11 mouse cellular contexts compared by ENCODE assay signal in genomic region chr7:142588282-142588941, GRCm38 (mm10). TPM values are rescaled to one million over a fixed set of nuclear protein-coding genes. Genes with fewer than 3 reads are reported as not detected.
A peak's percentile ranks its signal among the peaks of the same experiment; 100 is the strongest.
DNase-seq lines count a peak whose midpoint lies in the region; ATAC-seq and TF ChIP-seq lines count a peak whose summit lies in the region.
"Had no signal": no experiment of that assay in that cellular context is flagged by ENCODE, and none has a peak within 500 bp of the region (broad histone marks: within the 10 kb centered on the region; RNA-seq: fewer than 3 reads in every experiment).

No protein-coding gene starts in this region.

- 84% methylated on average over 9 of the region's 9 CpGs for WGBS in hindbrain, embryonic 10.5 days
- WGBS in hindbrain, embryonic 11.5 days, result 79% methylated on average over 9 of the region's 9 CpGs
- 57% methylated on average over 9 of the region's 9 CpGs for WGBS in limb, embryonic 13.5 days

- H3K4me1 ChIP-seq in hindbrain, embryonic 10.5 days (replicated peaks), result peaks cover 17% of the 10 kb centered on the region
- H3K4me1 ChIP-seq in hindbrain, embryonic 11.5 days (replicated peaks; ENCODE audit: control insufficient read depth, insufficient read depth, low read length), result no peaks in the 10 kb centered on the region
- peaks cover 7% of the 10 kb centered on the region for H3K4me1 ChIP-seq in cortical plate, adult 2 months (ENCODE audit: control insufficient read depth, insufficient read depth, low read length)
- H3K4me1 ChIP-seq in limb, embryonic 13.5 days, result peaks cover 42% of the 10 kb centered on the region
- H3K4me1 ChIP-seq: forebrain, embryonic 15.5 days; liver, embryonic 15.5 days had no signal

- H3K4me2 ChIP-seq in hindbrain, embryonic 11.5 days (replicated peaks; ENCODE audit: low read depth, low read length), result no peak overlapping the region
- H3K4me2 ChIP-seq in limb, embryonic 13.5 days (replicated peaks), result no peak overlapping the region
- H3K4me2 ChIP-seq: forebrain, embryonic 15.5 days; hindbrain, embryonic 14.5 days; liver, embryonic 15.5 days had no signal

- DNase-seq in hindbrain, embryonic 10.5 days (ENCODE audit: low spot score), result no peak
- no peak for DNase-seq in hindbrain, embryonic 11.5 days (ENCODE audit: low spot score)
- DNase-seq in brain, adult 2 months (ENCODE audit: low read depth, low spot score), result peak; percentile 65
- no peak for DNase-seq in B cell, adult 2 months
- no peak for DNase-seq in cerebellum, adult 9-10 months
- DNase-seq: kidney, postnatal 36 days had no signal

- H3K9me3 ChIP-seq in hindbrain, embryonic 10.5 days, result no peaks in the 10 kb centered on the region
- H3K9me3 ChIP-seq in hindbrain, embryonic 11.5 days (ENCODE audit: control insufficient read depth, low read length), result no peaks in the 10 kb centered on the region
- no peaks in the 10 kb centered on the region for H3K9me3 ChIP-seq in limb, embryonic 13.5 days
- H3K9me3 ChIP-seq: forebrain, embryonic 15.5 days; liver, embryonic 15.5 days had no signal

- no peaks in the 10 kb centered on the region for H3K36me3 ChIP-seq in hindbrain, embryonic 10.5 days
- H3K36me3 ChIP-seq in hindbrain, embryonic 11.5 days (ENCODE audit: control insufficient read depth, insufficient read depth, low read length), result no peaks in the 10 kb centered on the region
- no peaks in the 10 kb centered on the region for H3K36me3 ChIP-seq in limb, embryonic 13.5 days
- H3K36me3 ChIP-seq: forebrain, embryonic 15.5 days; liver, embryonic 15.5 days had no signal

- TF ChIP-seq POLR2A in cortical plate, adult 2 months (IDR thresholded peaks at IDR 0.05; ENCODE audit: extremely low read depth, insufficient read depth, low read length), result no peak

- H3K4me3 ChIP-seq in hindbrain, embryonic 10.5 days, result no peak overlapping the region
- H3K4me3 ChIP-seq in hindbrain, embryonic 11.5 days (ENCODE audit: low read depth, low read length), result no peak overlapping the region
- H3K4me3 ChIP-seq in cortical plate, adult 2 months (ENCODE audit: insufficient read depth, low read length), result no peak overlapping the region
- no peak overlapping the region for H3K4me3 ChIP-seq in limb, embryonic 13.5 days
- H3K4me3 ChIP-seq: forebrain, embryonic 15.5 days; liver, embryonic 15.5 days had no signal

- H3K27ac ChIP-seq in hindbrain, embryonic 10.5 days, result peak overlapping the region; percentile 13; the same call in 1 of the 2 replicates
- H3K27ac ChIP-seq in hindbrain, embryonic 11.5 days (ENCODE audit: low read depth, low read length), result no peak overlapping the region
- peak overlapping the region; percentile 74 for H3K27ac ChIP-seq in cortical plate, adult 2 months (ENCODE audit: insufficient read depth, low read length)
- H3K27ac ChIP-seq in limb, embryonic 13.5 days, result peak overlapping the region; percentile 53
- H3K27ac ChIP-seq: forebrain, embryonic 15.5 days; hindbrain, embryonic 14.5 days; liver, embryonic 15.5 days had no signal

- no peaks in the 10 kb centered on the region for H3K27me3 ChIP-seq in hindbrain, embryonic 10.5 days (ENCODE audit: insufficient read depth, poor library complexity, severe bottlenecking)
- H3K27me3 ChIP-seq in hindbrain, embryonic 11.5 days (ENCODE audit: control insufficient read depth, insufficient read depth, low read length), result no peaks in the 10 kb centered on the region
- no peaks in the 10 kb centered on the region for H3K27me3 ChIP-seq in limb, embryonic 13.5 days
- H3K27me3 ChIP-seq: forebrain, embryonic 15.5 days; liver, embryonic 15.5 days had no signal

- ATAC-seq in hindbrain, embryonic 11.5 days (ENCODE audit: low FRiP score), result no peak
- peak; percentile 35; the same call in 1 of the 2 replicates for ATAC-seq in limb, embryonic 13.5 days (ENCODE audit: low FRiP score, low read depth)
- ATAC-seq: forebrain, embryonic 15.5 days had no signal

- no peak for TF ChIP-seq CTCF in cortical plate, adult 2 months (IDR thresholded peaks at IDR 0.05; ENCODE audit: extremely low read depth, insufficient read depth, low read length)

- no peak overlapping the region for H3K9ac ChIP-seq in hindbrain, embryonic 11.5 days (ENCODE audit: low read depth, low read length)
- no peak overlapping the region for H3K9ac ChIP-seq in limb, embryonic 13.5 days
- H3K9ac ChIP-seq: forebrain, embryonic 15.5 days; hindbrain, embryonic 14.5 days; liver, embryonic 15.5 days had no signal

RNA-seq across cellular contexts. Expression of gene Mrpl23, which starts 55.9 kb away (rescaled TPM):
- 17.7 and 19.7 TPM in 2 replicates for polyA plus RNA-seq in hindbrain, embryonic 10.5 days (2016; fragmentation: Nextera tagmentation; extraction: Ambion mirVana)
- 13.5 and 13.9 TPM in 2 replicates for polyA plus RNA-seq in hindbrain, embryonic 11.5 days (2014; fragmentation: Nextera tagmentation; extraction: Ambion mirVana)
- 69.3 and 74.0 TPM in 2 replicates for polyA plus RNA-seq in cortical plate, adult 2 months (2012; rRNA removed)
- 27.3 and 35.1 TPM in 2 replicates for polyA plus RNA-seq in limb, embryonic 13.5 days (2015; fragmentation: Nextera tagmentation; extraction: Ambion mirVana)
